Mouse (Mus musculus) forebrain, embryonic 11.5 days (tissue): ENCODE data around the gene Arhgap45. TPM values are rescaled to one million over a fixed set of nuclear protein-coding genes. Genes with fewer than 3 reads are reported as not detected.

ENCODE experiments used
- ATAC-seq: fragments of 200-750 bp; cut with Nextera tagmentation; replicated peaks from 2 replicates; pipeline ENCODE4 v1.8.0; 2017; ENCODE audit warnings: moderate TSS enrichment; ENCODE audit not compliant: low FRiP score
- DNase-seq: peaks from one replicate; pipeline ENCODE4 v3.0.0-alpha.2; 2017; ENCODE audit warnings: low spot score
- H3K27ac ChIP-seq: fragments of 300-500 bp; sonication (generic); 2 replicates; pipeline ENCODE4 v1.5.1; 2014; ENCODE audit warnings: low read depth, low read length
- H3K27me3 ChIP-seq: fragments of 300-500 bp; sonication (generic); 2 replicates; pipeline ENCODE4 v1.6.1; 2014; ENCODE audit warnings: mild to moderate bottlenecking, low read length, mixed read lengths; ENCODE audit not compliant: control insufficient read depth, insufficient read depth
- H3K36me3 ChIP-seq: fragments of 300-500 bp; sonication (generic); 2 replicates; pipeline ENCODE4 v1.6.1; 2014; ENCODE audit warnings: mild to moderate bottlenecking, low read length, moderate library complexity, mixed read lengths; ENCODE audit not compliant: control insufficient read depth, insufficient read depth
- H3K4me1 ChIP-seq: fragments of 300-500 bp; sonication (generic); replicated peaks from 2 replicates; pipeline ENCODE4 v1.6.1; 2014; ENCODE audit warnings: low read length, mixed read lengths; ENCODE audit not compliant: control insufficient read depth, insufficient read depth
- H3K4me2 ChIP-seq: fragments of 300-500 bp; sonication (generic); 2 replicates; pipeline ENCODE4 v1.6.1; 2014; ENCODE audit warnings: low read depth, mild to moderate bottlenecking, low read length, moderate library complexity, mixed read lengths; ENCODE audit not compliant: severe bottlenecking
- H3K4me3 ChIP-seq: fragments of 300-500 bp; sonication (generic); 2 replicates; pipeline ENCODE4 v1.5.1; 2014; ENCODE audit warnings: low read depth, low read length
- H3K9ac ChIP-seq: fragments of 300-500 bp; sonication (generic); 2 replicates; pipeline ENCODE4 v1.6.1; 2014; ENCODE audit warnings: low read length
- H3K9me3 ChIP-seq: fragments of 300-500 bp; sonication (generic); 2 replicates; pipeline ENCODE4 v1.6.1; 2016; ENCODE audit warnings: low read length, mixed read lengths; ENCODE audit not compliant: control insufficient read depth
- WGBS: fragments of 180-500 bp; shearing (Covaris S2); extraction: QIAGEN DNeasy Blood & Tissue Kit; methylation state at CpG from one replicate; pipeline ENCODE4 v1.1.7; 2014; 5-methylcytosine and 5-hydroxymethylcytosine counted together
- polyA plus RNA-seq: library from polyadenylated mRNA; unstranded; fragments of >200 nt; fragmentation: Nextera tagmentation; extraction: Ambion mirVana; gene quantifications from 2 replicates; pipeline ENCODE4 v1.2.1, GENCODE M21; 2014

The Arhgap45 gene
- polyA plus RNA-seq, 1 experiment from 2014 or later: 4.9 TPM

DNA sequence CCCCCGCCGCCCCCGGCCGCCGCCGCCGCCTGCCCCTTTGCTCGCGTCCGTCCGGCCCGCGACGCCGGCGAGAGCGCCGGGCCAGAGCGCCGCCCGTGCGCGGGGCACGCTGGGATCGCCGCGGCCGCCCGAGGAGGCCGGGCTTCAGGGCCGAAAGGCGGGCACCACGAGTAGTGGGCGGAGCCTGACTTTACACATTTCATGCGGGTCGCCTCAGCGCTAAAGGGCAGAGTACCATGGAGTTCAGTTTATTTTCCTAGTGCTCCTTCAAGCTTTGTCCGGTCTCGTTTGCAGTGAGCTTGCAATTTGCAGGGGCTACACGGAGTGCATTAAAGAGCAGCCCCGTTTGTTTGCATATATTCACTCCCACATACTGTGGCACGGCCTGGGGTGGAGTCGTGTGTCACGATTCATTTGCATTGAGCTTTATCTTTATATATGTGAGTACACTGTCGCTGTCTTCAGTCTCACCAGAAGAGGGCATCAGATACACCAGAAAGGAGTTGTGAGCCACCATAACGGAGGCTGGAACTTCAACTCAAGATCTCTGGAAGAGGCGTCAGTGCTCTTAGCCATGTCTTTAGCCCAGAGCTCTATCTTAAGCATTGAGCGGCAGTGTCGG is 32.1 kb upstream of the Arhgap45 start, which contains the start of gene Tmem259:
Gene Tmem259 (minus strand): TSS at position 136 of the 622 bp plus-strand sequence.
- ATAC-seq: peak; percentile 77

DNA sequence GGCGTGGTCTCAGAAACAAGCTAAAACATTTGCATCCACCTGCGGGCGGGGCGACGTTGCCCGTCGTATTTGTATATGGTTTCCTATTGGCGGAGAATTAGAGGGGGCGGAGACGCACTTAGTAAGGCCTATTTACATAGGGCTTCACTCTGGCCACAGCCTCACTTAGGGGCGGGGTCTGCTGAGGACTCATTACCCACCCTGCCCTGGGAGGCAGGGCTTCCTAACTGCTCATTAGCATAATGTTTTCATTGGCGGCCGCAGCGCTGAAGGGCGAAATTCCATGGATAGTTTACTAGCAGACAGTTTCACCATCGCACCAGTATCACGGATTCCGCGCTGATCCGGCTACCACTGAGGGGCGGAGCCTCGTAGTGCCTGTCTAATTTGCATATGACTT is 31.6 kb upstream of the Arhgap45 start:
- H3K4me1 ChIP-seq: peaks cover 21% of the 10 kb centered on the region
- WGBS: under 1% methylated on average over 22 of the region's 22 CpGs
- H3K9me3 ChIP-seq: no peaks in the 10 kb centered on the region
- peaks cover 28% of the 10 kb centered on the region for H3K27me3 ChIP-seq
- H3K4me2 ChIP-seq: peak overlapping the region; percentile 74
- DNase-seq (peak; percentile 95), ATAC-seq (peak; percentile 94)
- H3K27ac ChIP-seq: peak overlapping the region; percentile 91
- H3K36me3 ChIP-seq: no peaks in the 10 kb centered on the region
- peak overlapping the region; percentile 86 for H3K9ac ChIP-seq
- peak overlapping the region; percentile 91 for H3K4me3 ChIP-seq

More for the DNA sequence above, 32.1 kb upstream of the Arhgap45 start, which contains the start of gene Tmem259:
- Histone ChIP-seq H3K4me2 (peak within 1 kb of the TSS; percentile 74), H3K36me3 (no peaks in the 10 kb centered on the region; the same call in 1 of the 2 replicates), H3K9me3 (no peaks in the 10 kb centered on the region), H3K27me3 (peaks cover 23% of the 10 kb centered on the region), H3K9ac (peak within 1 kb of the TSS; percentile 86), H3K4me1 (peaks cover 21% of the 10 kb centered on the region), H3K4me3 (peak within 1 kb of the TSS; percentile 91), H3K27ac (peak within 1 kb of the TSS; percentile 91)
- under 1% methylated on average over 41 of the region's 49 CpGs for WGBS
- peak; percentile 91 for DNase-seq

DNA sequence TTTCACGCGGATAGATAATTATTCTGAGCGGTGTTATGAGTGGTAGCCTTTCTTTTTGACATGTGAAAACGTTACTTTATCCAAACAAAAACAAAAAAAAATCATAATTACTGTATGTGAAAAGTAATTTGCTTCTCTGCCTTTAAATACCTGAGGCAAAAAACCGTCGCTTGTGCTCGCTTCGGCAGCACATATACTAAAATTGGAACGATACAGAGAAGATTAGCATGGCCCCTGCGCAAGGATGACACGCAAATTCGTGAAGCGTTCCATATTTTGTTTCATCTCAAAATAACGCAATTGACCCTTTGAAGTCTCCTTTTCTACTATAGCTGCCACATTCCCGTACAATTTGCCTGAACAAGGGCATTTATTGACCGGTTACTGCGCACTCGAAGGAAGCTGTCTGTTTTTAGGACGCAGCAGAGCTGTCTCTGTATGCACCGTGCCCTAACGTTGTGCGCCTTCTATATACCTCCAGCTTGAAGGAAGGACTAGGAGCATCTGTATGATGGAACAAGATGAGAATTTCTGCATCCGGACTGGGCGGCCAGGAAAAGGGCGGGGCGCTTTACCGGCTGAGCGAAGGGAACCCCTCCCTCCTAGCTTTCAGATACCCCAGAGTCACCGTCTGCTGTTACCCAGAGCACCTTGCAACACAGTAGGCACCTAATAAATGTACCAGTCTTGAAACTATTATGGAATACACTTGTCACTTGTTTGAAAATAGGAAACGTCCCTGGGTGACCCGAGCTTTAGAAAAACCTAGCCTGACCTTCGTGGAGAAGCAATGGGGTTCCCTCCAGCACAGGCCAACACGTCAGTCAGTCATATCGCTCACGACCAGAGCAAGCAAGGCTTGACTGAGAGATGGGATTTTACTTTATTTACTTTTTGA is 30.9 kb upstream of the Arhgap45 start:
- H3K36me3 ChIP-seq: no peaks in the 10 kb centered on the region
- H3K4me1 ChIP-seq: peaks cover 21% of the 10 kb centered on the region
- H3K9ac ChIP-seq: peak overlapping the region; percentile 57
- H3K9me3 ChIP-seq: no peaks in the 10 kb centered on the region
- H3K27me3 ChIP-seq: peaks cover 30% of the 10 kb centered on the region
- H3K27ac ChIP-seq: peak overlapping the region; percentile 91
- H3K4me3 ChIP-seq: peak overlapping the region; percentile 91
- DNase-seq (peak; percentile 75), ATAC-seq (no peak)
- H3K4me2 ChIP-seq: peak overlapping the region; percentile 74
- 4% methylated on average over 35 of the region's 35 CpGs for WGBS

DNA sequence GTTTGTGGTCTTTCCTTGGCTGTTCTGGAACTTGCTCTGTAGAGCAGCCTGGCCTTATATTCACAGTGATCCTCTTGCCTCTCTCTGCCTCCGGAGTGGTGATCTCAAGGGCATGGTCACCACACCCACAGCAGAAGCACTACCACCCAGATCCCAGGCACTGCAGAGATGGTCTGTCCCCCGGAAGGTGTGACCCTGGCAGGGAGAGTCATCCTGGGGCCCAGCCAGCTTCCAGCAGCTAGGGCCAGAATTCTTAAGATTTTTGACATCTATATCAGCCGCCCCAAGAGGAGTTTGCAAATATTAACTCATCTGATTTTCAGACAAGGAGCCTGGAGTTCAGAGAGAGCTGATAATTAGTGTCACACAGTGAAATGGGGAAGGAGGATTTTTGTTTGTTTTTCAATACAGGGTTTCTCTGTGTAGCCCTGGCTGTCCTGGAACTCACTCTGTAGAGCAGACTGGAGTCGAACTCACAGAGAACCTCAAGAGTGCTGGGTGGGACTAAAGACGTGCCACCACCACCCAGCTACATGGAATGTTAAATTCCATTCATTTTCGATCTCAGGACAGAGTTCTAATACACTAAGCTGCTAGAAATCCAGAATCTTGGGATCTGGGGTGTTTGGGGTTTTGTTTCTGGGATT is 30.1 kb upstream of the Arhgap45 start:
- Histone ChIP-seq H3K27ac (0 out of 2 replicates have a peak overlapping the region, but pooled peaks have one; percentile 91), H3K9ac (peak overlapping the region; percentile 57), H3K9me3 (peaks cover under 1% of the 10 kb centered on the region; the same call in 1 of the 2 replicates), H3K4me1 (peaks cover 21% of the 10 kb centered on the region), H3K4me2 (peak overlapping the region; percentile 74; the same call in 1 of the 2 replicates), H3K36me3 (no peaks in the 10 kb centered on the region), H3K4me3 (peak overlapping the region; percentile 91), H3K27me3 (peaks cover 30% of the 10 kb centered on the region)
- ATAC-seq (no peak), DNase-seq (no peak)
- 50% methylated on average over 6 of the region's 6 CpGs for WGBS

DNA sequence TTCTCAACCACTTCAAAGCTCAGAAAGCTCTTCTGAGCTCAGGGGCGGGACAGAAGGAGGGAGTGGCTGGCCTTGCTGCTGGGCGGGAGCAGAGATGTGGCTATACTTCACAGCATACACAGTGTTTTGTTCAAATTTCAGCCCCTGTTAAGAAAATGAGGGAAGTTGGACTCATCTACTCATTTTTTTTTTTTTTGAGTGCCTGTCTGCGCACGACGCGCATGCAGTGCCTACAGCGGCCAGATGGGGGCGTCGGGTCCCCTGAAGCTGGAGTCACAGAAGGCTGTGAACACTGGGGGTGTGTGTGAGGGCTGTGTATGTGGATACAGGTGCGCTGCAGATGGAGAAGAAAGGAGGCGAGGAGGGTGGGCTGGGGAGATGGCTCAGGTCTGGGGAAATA is 29.5 kb upstream of the Arhgap45 start:
- peaks cover 30% of the 10 kb centered on the region for H3K27me3 ChIP-seq

DNA sequence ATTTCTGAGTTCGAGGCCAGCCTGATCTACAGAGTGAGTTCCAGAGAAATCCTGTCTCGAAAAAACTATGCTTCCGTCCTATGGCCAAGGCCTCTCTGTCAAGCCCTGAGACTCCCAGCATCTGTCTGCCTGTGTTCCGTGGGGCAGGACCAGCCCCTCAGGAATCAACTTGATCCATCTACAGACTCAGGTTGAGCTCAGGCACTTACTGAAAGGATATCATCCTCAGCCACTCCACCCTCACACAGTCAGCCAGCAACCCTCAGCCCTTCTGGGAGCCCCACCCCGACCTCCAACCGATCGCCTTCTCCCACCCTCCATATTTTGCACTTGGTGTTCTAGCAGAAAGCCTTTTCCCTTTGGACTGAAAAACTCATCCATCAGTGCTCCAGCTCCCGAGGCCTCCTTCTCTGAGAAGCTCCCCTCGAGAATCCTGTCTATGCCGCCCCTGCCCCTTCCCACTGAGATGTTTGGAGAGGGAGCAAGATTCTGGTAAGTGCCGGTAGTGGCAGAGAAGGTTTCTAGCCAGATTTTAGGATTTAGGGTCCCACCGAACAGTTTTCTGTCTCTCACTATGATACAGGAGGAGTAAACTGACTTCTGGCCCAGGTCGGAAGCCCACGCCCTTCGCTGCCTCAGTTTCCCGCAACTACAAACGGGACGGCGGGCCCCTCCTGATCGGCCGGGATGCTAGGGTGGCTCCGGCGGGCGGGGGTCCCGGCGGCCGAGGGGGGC is 28.5 kb upstream of the Arhgap45 start:
- peaks cover 4% of the 10 kb centered on the region; the same call in 1 of the 2 replicates for H3K9me3 ChIP-seq
- 10% methylated on average over 27 of the region's 27 CpGs for WGBS
- ATAC-seq (no peak), DNase-seq (no peak)
- no peak overlapping the region for H3K27ac ChIP-seq
- peak overlapping the region; percentile 51 for H3K4me2 ChIP-seq
- H3K4me1 ChIP-seq: peaks cover 15% of the 10 kb centered on the region
- H3K36me3 ChIP-seq: no peaks in the 10 kb centered on the region
- peak overlapping the region; percentile 39 for H3K4me3 ChIP-seq
- peak overlapping the region; percentile 47 for H3K9ac ChIP-seq
- H3K27me3 ChIP-seq: peaks cover 30% of the 10 kb centered on the region

More for the DNA sequence above, 29.5 kb upstream of the Arhgap45 start:
- Histone ChIP-seq H3K9me3 (peaks cover 4% of the 10 kb centered on the region; the same call in 1 of the 2 replicates), H3K4me3 (no peak overlapping the region), H3K4me2 (0 out of 2 replicates have a peak overlapping the region, but pooled peaks have one; percentile 12), H3K36me3 (no peaks in the 10 kb centered on the region), H3K9ac (no peak overlapping the region; the same call in 1 of the 2 replicates), H3K4me1 (peaks cover 21% of the 10 kb centered on the region), H3K27ac (no peak overlapping the region)
- WGBS: 6% methylated on average over 11 of the region's 11 CpGs
- ATAC-seq (no peak), DNase-seq (peak; percentile 93)

DNA sequence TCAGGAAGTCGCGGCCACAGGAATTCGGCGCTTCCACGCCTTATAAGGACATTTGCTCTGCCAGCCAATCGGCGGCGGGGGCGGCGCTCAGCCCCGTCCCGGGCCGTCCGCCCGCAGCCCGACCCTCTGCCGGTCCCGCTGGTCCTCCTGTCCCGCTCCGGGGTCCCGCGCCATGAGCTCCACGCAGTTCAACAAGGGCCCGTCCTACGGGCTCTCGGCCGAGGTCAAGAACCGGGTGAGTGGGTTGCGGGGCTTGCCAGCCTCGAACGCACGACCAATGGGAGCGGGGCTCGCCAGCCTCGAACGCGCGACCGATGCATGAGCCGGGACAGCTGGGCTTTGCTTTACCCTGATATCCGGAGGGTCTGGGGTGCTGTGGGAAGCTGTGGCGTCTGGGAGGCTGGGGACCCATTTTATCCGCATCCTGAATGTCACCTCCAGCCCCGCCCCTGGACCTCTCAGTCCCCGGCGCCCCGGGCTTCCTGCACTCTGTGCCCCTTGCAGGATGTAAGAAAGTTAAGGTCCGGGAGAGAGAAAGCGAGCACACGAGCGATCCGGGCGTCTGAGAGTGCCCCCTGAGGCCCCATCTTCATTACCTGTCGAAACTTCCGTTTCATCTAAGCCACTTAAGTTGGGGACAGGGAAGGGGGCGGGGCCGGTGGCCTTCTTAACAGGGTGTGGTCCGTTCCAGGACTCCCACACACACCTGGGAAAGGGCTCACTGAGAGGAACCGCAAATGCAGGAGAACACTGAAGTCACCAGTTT is 27.8 kb upstream of the Arhgap45 start, which contains the start of gene Cnn2:
Gene Cnn2 (plus strand): TSS at position 79 of the 766 bp plus-strand sequence.
- Histone ChIP-seq H3K27ac (no peak within 1 kb of the TSS; the same call in 1 of the 2 replicates), H3K9me3 (peaks cover 4% of the 10 kb centered on the region; the same call in 1 of the 2 replicates), H3K4me1 (peaks cover 8% of the 10 kb centered on the region; the same call in 1 of the 2 replicates), H3K9ac (peak within 1 kb of the TSS; percentile 47), H3K36me3 (no peaks in the 10 kb centered on the region), H3K4me2 (peak within 1 kb of the TSS; percentile 51), H3K27me3 (peaks cover 30% of the 10 kb centered on the region), H3K4me3 (peak within 1 kb of the TSS; percentile 39)
- peak; percentile 74 for DNase-seq
- 1% methylated on average over 59 of the region's 59 CpGs for WGBS
- ATAC-seq: no peak
